Mouse (Mus musculus) thymus, postnatal 4 days (tissue): ENCODE data around the gene Mypop.

ENCODE experiments used
- DNase-seq: peaks from one replicate; pipeline ENCODE4 v3.0.0; 2021

The Mypop gene

DNA sequence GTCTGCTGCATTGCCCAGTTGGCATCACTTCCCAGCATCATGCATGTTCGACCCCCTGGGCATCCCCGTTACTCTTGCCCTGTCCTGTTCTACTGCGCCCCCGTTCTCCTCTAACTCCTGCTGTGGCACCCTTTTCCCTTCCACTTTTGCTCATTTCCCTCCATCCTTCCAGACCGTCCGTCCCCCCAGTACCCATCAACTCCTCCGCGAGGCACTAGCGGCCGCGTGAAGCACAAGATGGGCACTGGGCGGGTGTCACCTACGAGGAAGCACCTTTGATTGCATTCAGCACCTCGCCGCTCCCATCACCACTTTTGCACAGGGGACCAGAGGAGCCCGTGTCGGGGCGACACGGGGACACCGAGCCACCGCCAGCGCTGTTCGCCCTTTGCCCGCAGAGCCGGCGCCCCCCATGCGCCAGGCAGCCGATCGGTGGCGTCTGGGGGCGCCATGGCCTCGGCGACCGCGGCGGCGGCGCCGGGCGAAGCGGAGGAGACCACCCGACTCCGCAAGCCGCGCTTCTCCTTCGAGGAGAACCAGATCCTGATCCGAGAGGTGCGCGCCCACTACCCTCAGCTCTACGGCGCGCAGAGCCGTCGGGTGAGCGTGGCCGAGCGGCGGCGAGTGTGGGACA, 732 bp downstream of the Mypop start:
- peak; percentile 54 for DNase-seq

- DNase-seq = peak; percentile 45
Measured at GRCm38 (mm10) chr7:18992294-18992675, 1.2 kb downstream of the Mypop start.

DNA sequence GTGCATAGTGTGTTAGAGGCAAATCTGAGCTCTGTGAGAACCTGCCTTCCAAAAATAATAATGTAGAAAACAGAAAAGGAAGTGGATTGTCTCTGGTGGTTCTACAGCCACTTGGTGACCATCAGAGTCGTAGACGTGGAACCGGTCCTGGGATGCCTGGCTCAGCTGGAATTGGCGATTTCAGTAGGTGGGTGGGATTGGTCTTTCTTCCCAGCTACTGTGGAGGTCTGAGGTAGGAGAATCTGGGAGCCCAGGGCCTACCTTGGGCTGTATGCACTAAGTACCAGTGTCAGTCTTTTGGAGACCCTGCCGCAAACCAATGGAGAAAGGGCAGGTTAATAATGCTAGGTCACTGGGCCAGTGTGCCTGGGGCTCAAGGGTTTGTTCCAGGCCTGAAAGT, 2.0 kb downstream of the Mypop start:
- DNase-seq = no peak

GRCm38 (mm10) chr7:18998835-18999234, 7.8 kb downstream of the Mypop start:
- no peak for DNase-seq

DNA sequence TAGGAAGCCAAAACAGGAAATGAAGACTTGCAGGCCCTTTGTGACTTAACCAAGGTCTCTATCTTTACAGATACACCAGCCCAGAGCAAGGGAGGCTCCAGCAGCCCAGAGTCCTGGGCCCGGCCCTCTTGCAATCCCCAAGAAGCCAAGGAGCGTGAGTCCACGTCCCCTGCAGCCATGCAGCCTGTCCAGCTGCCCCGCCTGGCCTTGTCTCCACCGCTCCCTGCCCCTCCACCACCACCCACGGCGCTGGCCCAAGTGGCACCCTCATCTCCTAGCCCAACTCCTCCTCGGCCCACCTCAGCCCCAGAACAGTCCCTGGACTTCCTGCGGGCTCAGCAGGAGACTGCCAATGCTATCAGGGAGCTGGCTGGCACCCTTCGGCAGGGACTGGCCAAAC, 9.4 kb downstream of the Mypop start:
- peak; percentile 61 for DNase-seq

- peak; percentile 95 for DNase-seq
Measured at GRCm38 (mm10) chr7:19001066-19001806, 10.2 kb downstream of the Mypop start.

GRCm38 (mm10) chr7:19001807-19002085, 10.7 kb downstream of the Mypop start:
- no peak for DNase-seq

GRCm38 (mm10) chr7:19002115-19002514, 11.1 kb downstream of the Mypop start:
- DNase-seq = no peak

DNA sequence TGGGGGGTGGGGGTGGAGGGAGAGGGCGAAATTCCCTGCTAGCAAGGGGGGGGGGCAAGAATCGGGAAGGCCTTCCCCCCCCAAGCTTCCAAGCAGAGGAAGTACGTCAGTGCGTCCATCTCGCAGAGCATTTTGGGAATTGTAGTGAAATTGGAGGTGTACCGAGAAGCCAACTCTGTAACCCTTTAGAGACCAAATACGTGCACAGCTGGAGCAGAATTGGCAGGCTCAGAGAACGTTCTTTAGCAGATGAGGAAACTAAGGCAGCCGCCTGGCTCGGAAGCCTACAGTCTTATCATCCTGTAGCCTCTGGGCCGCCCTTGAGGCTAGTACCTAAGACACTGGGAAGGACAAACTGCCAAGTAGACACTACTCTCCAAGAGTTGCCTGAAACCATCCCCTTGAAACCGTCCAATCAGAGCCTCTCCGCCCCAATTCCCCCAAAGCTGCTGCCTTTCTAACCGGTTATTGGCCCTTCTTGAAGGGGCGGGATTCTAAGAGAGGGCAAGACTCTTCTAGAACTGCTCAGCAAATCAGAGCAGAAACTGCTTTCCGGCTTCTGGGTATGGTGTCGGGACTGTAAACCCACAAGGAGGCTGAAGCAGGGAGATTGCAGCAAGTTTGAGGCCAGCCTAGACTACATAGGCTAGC, 11.9 kb downstream of the Mypop start:
- peak; percentile 65 for DNase-seq

- DNase-seq = peak; percentile 92
Measured at GRCm38 (mm10) chr7:19003902-19004630, 13.0 kb downstream of the Mypop start, which contains the start of gene Irf2bp1. Gene Irf2bp1 (plus strand): TSS chr7:19004044.

- no peak for DNase-seq
Measured at GRCm38 (mm10) chr7:19004631-19005079, 13.6 kb downstream of the Mypop start.

DNA sequence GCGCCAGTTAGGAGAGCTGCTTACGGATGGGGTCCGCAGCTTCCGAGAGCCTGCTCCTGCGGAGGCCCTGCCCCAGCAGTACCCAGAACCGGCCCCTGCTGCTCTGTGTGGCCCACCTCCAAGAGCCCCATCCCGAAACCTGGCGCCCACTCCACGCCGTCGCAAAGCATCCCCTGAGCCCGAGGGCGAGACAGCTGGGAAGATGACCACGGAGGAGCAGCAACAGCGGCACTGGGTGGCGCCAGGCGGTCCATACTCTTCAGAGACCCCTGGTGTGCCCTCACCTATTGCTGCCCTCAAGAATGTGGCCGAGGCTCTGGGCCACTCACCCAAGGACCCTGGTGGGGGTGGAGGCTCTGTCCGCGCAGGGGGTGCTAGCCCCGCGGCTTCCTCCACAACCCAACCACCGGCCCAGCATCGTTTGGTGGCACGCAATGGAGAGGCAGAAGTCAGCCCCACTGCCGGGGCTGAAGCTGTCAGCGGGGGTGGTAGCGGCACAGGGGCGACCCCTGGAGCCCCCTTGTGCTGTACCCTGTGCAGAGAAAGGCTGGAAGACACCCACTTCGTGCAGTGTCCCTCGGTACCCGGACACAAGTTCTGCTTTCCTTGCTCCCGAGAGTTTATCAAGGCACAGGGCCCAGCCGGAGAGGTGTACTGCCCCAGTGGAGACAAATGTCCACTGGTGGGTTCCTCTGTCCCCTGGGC, 14.5 kb downstream of the Mypop start:
- DNase-seq = no peak

DNA sequence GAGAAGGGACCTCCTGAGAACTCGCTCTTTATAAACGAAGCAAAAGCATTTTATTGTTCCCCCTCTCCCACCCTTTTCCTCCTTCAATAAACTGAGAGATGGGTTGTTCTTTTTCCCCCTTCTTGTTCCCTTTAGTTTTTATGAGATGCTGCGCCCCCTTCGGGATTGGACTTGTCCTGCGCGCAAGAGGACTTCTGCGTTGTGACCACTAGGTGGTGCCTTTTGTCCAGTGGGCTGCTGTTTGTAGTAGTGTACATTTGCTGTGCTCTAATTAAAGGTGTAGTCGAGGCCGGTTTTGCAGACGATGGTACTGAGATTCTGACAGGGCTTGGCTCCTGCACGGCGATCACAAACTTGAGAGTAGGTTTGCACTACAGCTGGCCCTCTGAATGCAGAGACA, 15.4 kb downstream of the Mypop start:
- peak; percentile 84 for DNase-seq

- DNase-seq = no peak
Measured at GRCm38 (mm10) chr7:19007026-19007977, 16.3 kb downstream of the Mypop start.

DNA sequence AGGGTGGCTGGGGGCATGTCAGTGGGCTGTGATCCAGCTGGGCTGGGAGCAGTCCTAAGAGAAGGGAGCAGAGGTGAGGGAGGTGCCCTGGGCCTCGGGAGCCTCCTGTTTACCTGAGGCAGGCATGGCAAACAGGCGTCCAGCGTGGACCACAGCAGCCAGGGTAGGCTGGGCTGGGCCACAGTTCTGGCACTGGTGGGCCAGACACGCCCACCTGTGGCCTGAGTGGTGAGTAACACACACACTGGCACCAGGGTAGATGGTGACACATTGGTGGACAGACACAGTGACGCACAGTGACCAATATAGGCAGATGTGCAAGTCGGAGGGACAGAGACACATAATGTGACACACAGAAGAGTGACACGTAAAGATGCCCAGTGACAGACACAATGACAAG, 19.5 kb downstream of the Mypop start:
- no peak for DNase-seq

DNA sequence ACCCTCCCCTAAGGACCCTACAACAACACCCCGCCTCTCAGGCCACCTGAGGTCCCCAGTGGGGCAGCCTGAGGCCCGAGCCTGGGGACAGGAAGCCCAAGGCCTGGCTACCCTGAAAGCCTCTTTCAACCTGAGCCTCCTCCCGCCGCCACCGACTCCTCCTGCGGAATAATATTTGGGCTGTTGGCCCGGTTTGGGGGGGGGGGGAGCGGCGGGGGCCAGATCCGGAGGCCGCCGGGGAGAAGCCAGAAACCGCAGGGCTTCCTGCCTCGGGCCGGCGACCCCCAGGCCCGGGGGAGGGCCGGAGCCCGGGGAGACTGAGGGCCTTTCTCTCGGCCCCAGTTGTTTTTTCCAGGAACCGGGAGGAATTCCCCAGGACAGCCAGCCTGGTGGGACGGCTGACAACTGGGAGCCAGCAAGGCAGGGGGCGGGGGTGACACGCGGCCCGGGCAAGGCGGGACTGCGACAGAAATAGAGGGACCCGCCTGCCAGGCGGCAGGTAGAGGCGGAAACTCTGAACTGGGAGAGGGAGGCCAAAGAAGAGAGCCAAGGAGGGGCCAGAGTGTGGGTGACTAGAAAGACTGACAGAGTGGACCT, 21.1 kb downstream of the Mypop start:
- no peak for DNase-seq

GRCm38 (mm10) chr7:19012882-19013281, 21.8 kb downstream of the Mypop start:
- DNase-seq = no peak

GRCm38 (mm10) chr7:19014452-19014851, 23.4 kb downstream of the Mypop start:
- DNase-seq = no peak

GRCm38 (mm10) chr7:19016042-19016441, 25.0 kb downstream of the Mypop start:
- DNase-seq = no peak

- no peak for DNase-seq
Measured at GRCm38 (mm10) chr7:19017909-19018308, 26.9 kb downstream of the Mypop start.

- no peak for DNase-seq
Measured at GRCm38 (mm10) chr7:19021048-19021447, 30.0 kb downstream of the Mypop start.
